Mouse (Mus musculus) megakaryocyte, embryonic 14.5 days (primary cell): Measurements from ENCODE around the gene Rccd1. TPM values are rescaled to one million over a fixed set of nuclear protein-coding genes. Genes with fewer than 3 reads are reported as not detected.
"Not testable (repeated sequence)": the region's sequence is repeated elsewhere in the genome, so short reads cannot be mapped to it uniquely, and the experiment has no call there.

Source experiments
- H3K27me3 ChIP-seq: replicated peaks from 2 replicates; pipeline ENCODE3; 2012; ENCODE audit warnings: inconsistent platforms
- H3K36me3 ChIP-seq: replicated peaks from 2 replicates; pipeline ENCODE3; 2012; ENCODE audit warnings: low read length, inconsistent platforms, mixed read lengths
- H3K4me1 ChIP-seq: 2 replicates; pipeline ENCODE4 v1.6.1; 2012; ENCODE audit warnings: inconsistent platforms
- H3K4me3 ChIP-seq: replicated peaks from 2 replicates; pipeline ENCODE3; 2012; ENCODE audit warnings: moderate library complexity, mild to moderate bottlenecking, inconsistent platforms
- H3K9me3 ChIP-seq: 2 replicates; pipeline ENCODE4 v1.6.1; 2012; ENCODE audit warnings: inconsistent platforms
- FLI1 ChIP-seq: IDR thresholded peaks from 2 replicates; pipeline ENCODE4 v1.6.1; 2012; ENCODE audit warnings: low read length, inconsistent platforms, mixed read lengths
- GATA1 ChIP-seq: IDR thresholded peaks from 3 replicates; pipeline ENCODE4 v1.6.1; 2012; ENCODE audit warnings: mixed read lengths, low read length, inconsistent platforms, borderline replicate concordance
- polyA plus RNA-seq: library from polyadenylated mRNA; stranded (reverse); fragments of >175 nt; gene quantifications from 2 replicates; pipeline ENCODE4 v1.2.3, GENCODE M21; 2012; ENCODE audit warnings: low replicate concordance; ENCODE audit not compliant: insufficient read depth

Rccd1 gene
- polyA plus RNA-seq, 1 experiment = 5.0 TPM

GRCm38 (mm10) chr7:80336932-80337331 lies 12.7 kb upstream of the Rccd1 start:
- peaks cover 10% of the 10 kb centered on the region for H3K9me3 ChIP-seq
- peaks cover 62% of the 10 kb centered on the region for H3K4me1 ChIP-seq
- TF ChIP-seq FLI1 = no peak
- TF ChIP-seq GATA1 = no peak
- no peaks in the 10 kb centered on the region for H3K27me3 ChIP-seq
- H3K36me3 ChIP-seq = peaks cover 69% of the 10 kb centered on the region
- no peak overlapping the region for H3K4me3 ChIP-seq

DNA sequence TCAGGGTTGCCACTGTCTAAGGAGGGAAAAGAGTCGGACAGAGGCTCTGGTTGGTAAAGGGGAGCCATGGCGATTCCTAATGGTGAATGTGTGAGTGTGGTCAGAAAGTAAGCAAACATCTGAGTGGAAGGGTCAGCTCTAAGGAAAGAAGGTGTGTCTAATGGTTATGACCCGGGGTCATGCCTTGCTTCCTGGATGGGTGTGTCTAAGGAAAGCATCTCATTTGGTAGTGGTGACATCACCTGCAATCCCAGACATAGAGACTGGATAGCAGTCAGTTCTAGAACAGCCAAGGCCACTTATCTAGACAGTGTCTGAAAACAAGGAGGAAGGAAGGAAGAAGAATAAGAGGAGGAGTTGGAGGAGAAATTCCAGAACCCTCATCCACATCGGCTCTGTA lies 10.6 kb upstream of the Rccd1 start:
- H3K9me3 ChIP-seq = peaks cover 10% of the 10 kb centered on the region
- H3K27me3 ChIP-seq = no peaks in the 10 kb centered on the region
- H3K4me1 ChIP-seq = peaks cover 52% of the 10 kb centered on the region
- H3K36me3 ChIP-seq = peaks cover 90% of the 10 kb centered on the region
- H3K4me3 ChIP-seq = no peak overlapping the region
- no peak for TF ChIP-seq FLI1
- no peak for TF ChIP-seq GATA1

DNA sequence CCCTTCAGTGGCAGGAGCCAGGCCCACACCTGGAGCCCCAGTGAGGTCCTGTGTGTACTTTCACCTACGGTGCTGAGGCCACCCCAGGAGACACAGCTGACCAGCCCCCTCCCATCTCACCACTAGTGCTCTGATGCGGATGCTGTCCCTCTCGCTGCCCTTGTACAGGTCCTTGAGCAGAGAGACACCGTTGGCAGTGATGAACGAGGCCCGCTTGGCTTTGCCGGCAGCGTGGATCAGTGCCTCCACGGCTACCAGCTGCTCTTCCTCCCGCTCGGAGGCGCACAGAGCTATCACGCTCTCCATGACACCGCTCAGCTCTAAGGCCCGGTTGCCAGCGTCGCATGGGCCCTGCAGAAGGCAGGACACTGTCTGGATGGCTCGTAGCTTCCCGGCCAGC lies 7.2 kb upstream of the Rccd1 start:
- no peaks in the 10 kb centered on the region for H3K27me3 ChIP-seq
- TF ChIP-seq GATA1 (no peak), FLI1 (no peak)
- peaks cover 40% of the 10 kb centered on the region for H3K4me1 ChIP-seq
- peaks cover 10% of the 10 kb centered on the region for H3K9me3 ChIP-seq
- H3K4me3 ChIP-seq = peak overlapping the region; percentile 13
- H3K36me3 ChIP-seq = peaks cover 100% of the 10 kb centered on the region

- Histone ChIP-seq H3K9me3 (peaks cover 10% of the 10 kb centered on the region), H3K27me3 (no peaks in the 10 kb centered on the region), H3K4me1 (peaks cover 39% of the 10 kb centered on the region), H3K36me3 (peaks cover 100% of the 10 kb centered on the region), H3K4me3 (no peak overlapping the region)
- TF ChIP-seq FLI1 (no peak), GATA1 (no peak)
Measured at GRCm38 (mm10) chr7:80330278-80330677, 6.0 kb upstream of the Rccd1 start.

DNA sequence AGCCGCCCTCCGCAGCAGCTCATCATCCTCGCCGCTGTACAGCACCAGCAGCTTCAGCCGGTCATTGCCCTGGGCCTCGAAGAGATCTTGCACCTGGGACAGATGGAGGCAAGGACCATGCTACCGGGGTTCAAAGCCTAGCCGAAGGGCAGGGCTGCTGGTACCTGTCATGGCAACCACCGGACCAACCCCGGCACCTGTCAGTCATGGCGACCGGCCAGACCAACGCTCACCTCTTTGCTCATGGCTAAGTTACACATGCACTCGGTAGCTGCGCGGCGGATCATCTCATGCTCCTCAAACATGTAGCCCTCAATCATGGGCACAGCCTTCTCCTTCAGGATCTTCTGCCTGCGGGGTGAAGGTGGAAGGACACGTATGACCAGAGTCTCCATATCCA lies 1.8 kb upstream of the Rccd1 start:
- Histone ChIP-seq H3K4me3 (peak overlapping the region; percentile 12), H3K4me1 (peaks cover 48% of the 10 kb centered on the region), H3K27me3 (no peaks in the 10 kb centered on the region), H3K9me3 (no peaks in the 10 kb centered on the region), H3K36me3 (peaks cover 64% of the 10 kb centered on the region)
- TF ChIP-seq FLI1 = no peak
- no peak for TF ChIP-seq GATA1

DNA sequence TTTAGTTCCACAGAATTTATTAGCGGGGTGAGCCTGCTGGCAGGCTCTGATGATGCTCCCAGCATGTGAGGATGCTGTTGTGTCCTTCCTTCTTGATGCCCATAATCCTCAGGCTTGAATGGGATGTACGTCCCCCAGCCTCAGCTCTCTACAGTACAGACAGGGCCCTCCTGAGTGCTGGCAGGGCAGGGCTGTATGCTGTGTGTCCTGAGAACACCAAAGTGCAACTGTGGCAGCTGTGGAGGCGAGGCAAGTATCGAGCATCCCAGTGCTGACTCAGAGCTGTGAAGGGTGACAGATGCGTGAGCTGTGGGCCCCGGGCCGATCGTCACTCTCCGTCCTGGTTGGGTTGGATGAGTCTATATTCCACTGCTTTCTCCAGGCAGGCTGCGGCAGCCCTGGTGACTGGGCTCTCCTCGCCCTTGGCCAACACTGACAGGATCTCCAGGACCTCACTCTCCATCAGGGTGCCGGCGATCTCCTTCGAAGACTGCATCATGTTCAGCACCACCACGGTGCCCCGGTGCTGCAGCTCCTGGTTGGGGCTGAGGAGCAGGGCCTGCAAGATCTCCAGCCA lies 1.1 kb upstream of the Rccd1 start:
- Histone ChIP-seq H3K27me3 (no peaks in the 10 kb centered on the region), H3K4me3 (peak overlapping the region; percentile 56), H3K36me3 (peaks cover 64% of the 10 kb centered on the region), H3K9me3 (no peaks in the 10 kb centered on the region), H3K4me1 (peaks cover 47% of the 10 kb centered on the region)
- TF ChIP-seq GATA1 (no peak), FLI1 (no peak)

DNA sequence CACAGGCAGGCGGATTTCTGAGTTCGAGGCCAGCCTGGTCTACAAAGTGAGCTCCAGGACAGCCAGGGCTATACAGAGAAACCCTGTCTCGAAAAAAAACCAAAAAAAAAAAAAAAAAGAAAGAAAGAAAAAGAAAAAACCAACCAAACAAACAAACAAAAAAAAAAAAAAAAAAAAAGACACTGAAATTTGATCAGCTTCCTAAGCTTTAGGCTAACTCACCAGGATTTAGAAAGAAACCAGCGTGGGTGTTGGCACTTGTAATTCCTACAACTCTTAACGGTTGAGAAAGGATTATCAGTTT lies 514 bp upstream of the Rccd1 start:
- Histone ChIP-seq H3K36me3 (peaks cover 64% of the 10 kb centered on the region), H3K4me1 (peaks cover 52% of the 10 kb centered on the region)
- not testable (repeated sequence) for H3K4me3 ChIP-seq, H3K27me3 ChIP-seq, H3K9me3 ChIP-seq

- peak overlapping the region; percentile 98 for H3K4me3 ChIP-seq
- no peaks in the 10 kb centered on the region for H3K27me3 ChIP-seq
- peaks cover 63% of the 10 kb centered on the region for H3K36me3 ChIP-seq
- no peak for TF ChIP-seq FLI1
- no peak for TF ChIP-seq GATA1
- no peaks in the 10 kb centered on the region for H3K9me3 ChIP-seq
- peaks cover 56% of the 10 kb centered on the region for H3K4me1 ChIP-seq
Measured at GRCm38 (mm10) chr7:80323336-80323735, 918 bp downstream of the Rccd1 start.

GRCm38 (mm10) chr7:80319846-80320496 lies 4.3 kb downstream of the Rccd1 start:
- Histone ChIP-seq H3K4me3 (no peak overlapping the region), H3K27me3 (no peaks in the 10 kb centered on the region), H3K4me1 (peaks cover 27% of the 10 kb centered on the region), H3K36me3 (peaks cover 56% of the 10 kb centered on the region), H3K9me3 (no peaks in the 10 kb centered on the region)
- TF ChIP-seq FLI1 (no peak), GATA1 (no peak)

GRCm38 (mm10) chr7:80318670-80319069 lies 5.6 kb downstream of the Rccd1 start:
- no peak for TF ChIP-seq FLI1
- TF ChIP-seq GATA1 = no peak
- peaks cover 67% of the 10 kb centered on the region for H3K36me3 ChIP-seq
- H3K4me3 ChIP-seq = no peak overlapping the region
- H3K4me1 ChIP-seq = peaks cover 29% of the 10 kb centered on the region
- no peaks in the 10 kb centered on the region for H3K9me3 ChIP-seq
- H3K27me3 ChIP-seq = no peaks in the 10 kb centered on the region
